Mouse (Mus musculus) intestine, postnatal 0 days (tissue): Measurements from ENCODE around the gene Hspa8. TPM values are rescaled to one million over a fixed set of nuclear protein-coding genes. Genes with fewer than 3 reads are reported as not detected.

ENCODE experiments used
- ATAC-seq: fragments of 200-750 bp; cut with Nextera tagmentation; 2 replicates; pipeline ENCODE4 v1.8.0; 2017; ENCODE audit warnings: mild to moderate bottlenecking, moderate TSS enrichment, moderate library complexity
- H3K27ac ChIP-seq: fragments of 300-500 bp; sonication (generic); 2 replicates; pipeline ENCODE4 v1.5.1; 2014; ENCODE audit warnings: mild to moderate bottlenecking, low read depth, low read length, moderate library complexity
- H3K27me3 ChIP-seq: fragments of 300-500 bp; sonication (generic); replicated peaks from 2 replicates; pipeline ENCODE4 v1.6.1; 2014; ENCODE audit warnings: low read length, mixed read lengths; ENCODE audit not compliant: control insufficient read depth, insufficient read depth
- H3K36me3 ChIP-seq: fragments of 300-500 bp; sonication (generic); 2 replicates; pipeline ENCODE4 v1.6.1; 2014; ENCODE audit warnings: mild to moderate bottlenecking, moderate library complexity; ENCODE audit not compliant: control insufficient read depth, insufficient read depth
- H3K4me1 ChIP-seq: fragments of 300-500 bp; sonication (generic); replicated peaks from 2 replicates; pipeline ENCODE4 v1.6.1; 2014; ENCODE audit warnings: antibody characterized with exemption, low read length, mixed read lengths; ENCODE audit not compliant: control insufficient read depth, insufficient read depth
- H3K4me2 ChIP-seq: fragments of 300-500 bp; sonication (generic); replicated peaks from 2 replicates; pipeline ENCODE4 v1.6.1; 2014; ENCODE audit warnings: low read depth, mild to moderate bottlenecking, moderate library complexity
- H3K4me3 ChIP-seq: fragments of 300-500 bp; sonication (generic); 2 replicates; pipeline ENCODE4 v1.5.1; 2014; ENCODE audit warnings: low read depth, low read length
- H3K9ac ChIP-seq: fragments of 300-500 bp; sonication (generic); 2 replicates; pipeline ENCODE4 v1.6.1; 2014; ENCODE audit warnings: mild to moderate bottlenecking, low read depth, low read length
- H3K9me3 ChIP-seq: fragments of 300-500 bp; sonication (generic); 2 replicates; pipeline ENCODE4 v1.6.1; 2016; ENCODE audit warnings: mixed run types; ENCODE audit not compliant: control insufficient read depth
- CTCF ChIP-seq: sonication (generic); IDR thresholded peaks from 2 replicates; pipeline ENCODE4 v1.5.1; 2016; ENCODE audit warnings: low read depth, mild to moderate bottlenecking, control low read depth, antibody characterized with exemption, moderate library complexity
- WGBS: fragments of 180-500 bp; shearing (Covaris S2); extraction: QIAGEN DNeasy Blood & Tissue Kit; methylation state at CpG from one replicate; pipeline ENCODE4 v1.1.7; 2014; 5-methylcytosine and 5-hydroxymethylcytosine counted together
- polyA plus RNA-seq: library from polyadenylated mRNA; unstranded; fragments of >200 nt; fragmentation: Nextera tagmentation; extraction: Ambion mirVana; gene quantifications from 2 replicates; pipeline ENCODE4 v1.2.1, GENCODE M21; 2015

The Hspa8 gene
- polyA plus RNA-seq, result 1,042 and 1,135 TPM in 2 replicates

DNA sequence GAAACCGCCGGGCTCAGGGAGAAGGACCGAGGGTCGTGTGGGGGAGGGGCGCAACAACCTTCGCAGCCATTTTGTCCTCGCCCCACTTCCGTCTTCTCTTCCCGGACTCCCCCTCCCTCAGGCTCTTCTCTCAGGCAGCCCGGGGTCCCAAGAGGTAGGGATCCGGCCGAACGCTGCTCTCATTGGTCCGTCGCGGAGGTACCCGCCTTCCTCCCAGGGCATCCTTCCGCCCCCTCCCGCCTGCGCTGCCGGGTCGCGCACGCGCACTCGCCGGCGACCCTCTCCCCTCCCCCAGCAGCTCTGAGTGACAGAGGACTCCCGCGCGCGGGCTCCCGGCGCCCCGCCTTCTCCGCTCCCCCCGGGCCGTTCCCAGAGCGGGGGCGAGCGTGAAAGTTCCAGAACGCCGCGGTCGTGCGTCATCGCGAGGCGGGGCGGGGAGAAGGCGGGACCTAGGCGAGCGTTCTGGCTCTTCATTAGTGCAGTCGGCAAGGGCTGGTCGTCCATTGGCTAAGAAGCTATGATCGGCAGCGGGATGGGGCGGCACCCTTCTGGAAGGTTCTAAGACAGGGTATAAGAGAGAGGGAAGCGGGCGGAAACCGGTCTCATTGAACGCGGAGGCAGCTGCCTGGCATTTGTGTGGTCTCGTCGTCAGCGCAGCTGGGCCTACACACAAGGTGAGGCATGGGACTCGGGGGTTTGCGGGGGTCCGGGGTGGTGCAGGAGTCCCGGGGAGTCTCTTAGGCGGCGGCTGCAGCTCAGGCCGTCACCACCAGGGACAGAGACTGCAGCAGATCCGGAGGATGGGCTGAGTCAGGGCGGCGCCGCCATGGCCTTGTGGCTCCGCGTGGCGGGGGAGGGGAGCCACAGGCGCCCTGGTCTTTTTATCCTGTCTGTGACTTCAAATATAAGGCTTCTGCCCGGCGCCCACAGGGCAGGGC lies at the start of gene Hspa8:
Gene Hspa8 (plus strand): TSS at position 310 of the 938 bp plus-strand sequence.
- 1% methylated on average over 79 of the region's 83 CpGs for WGBS
- peak; percentile 58 for TF ChIP-seq CTCF
- Histone ChIP-seq H3K4me3 (peak within 1 kb of the TSS; percentile 72), H3K4me2 (peak within 1 kb of the TSS; percentile 80), H3K9me3 (no peaks in the 10 kb centered on the region), H3K27ac (peak within 1 kb of the TSS; percentile 99), H3K36me3 (peaks cover 26% of the 10 kb centered on the region), H3K27me3 (no peaks in the 10 kb centered on the region), H3K9ac (peak within 1 kb of the TSS; percentile 95), H3K4me1 (peaks cover 8% of the 10 kb centered on the region; the same call in 1 of the 2 replicates)
- peak; percentile 95 for ATAC-seq

DNA sequence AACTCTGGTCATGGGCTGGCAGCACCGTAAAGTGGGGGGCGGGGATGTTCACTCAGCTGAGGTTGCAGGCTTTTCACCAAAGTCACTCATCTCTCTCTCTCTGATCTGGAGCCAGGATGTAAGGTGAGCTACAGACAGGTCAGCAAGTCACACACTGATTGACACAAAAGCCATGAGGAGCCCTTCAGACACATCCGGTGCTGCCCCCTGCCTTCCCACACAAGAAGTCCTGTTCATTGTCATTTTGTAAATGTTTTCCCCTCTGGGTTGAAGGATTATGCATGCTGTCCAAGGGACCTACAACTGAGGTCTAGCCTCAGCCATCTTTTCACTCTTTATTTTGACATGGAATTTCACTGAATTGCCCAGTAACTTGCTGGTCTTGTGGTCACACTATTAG lies 49.0 kb upstream of the Hspa8 start:
- peak; percentile 56 for TF ChIP-seq CTCF
- no peaks in the 10 kb centered on the region for H3K27me3 ChIP-seq
- no peak for ATAC-seq

DNA sequence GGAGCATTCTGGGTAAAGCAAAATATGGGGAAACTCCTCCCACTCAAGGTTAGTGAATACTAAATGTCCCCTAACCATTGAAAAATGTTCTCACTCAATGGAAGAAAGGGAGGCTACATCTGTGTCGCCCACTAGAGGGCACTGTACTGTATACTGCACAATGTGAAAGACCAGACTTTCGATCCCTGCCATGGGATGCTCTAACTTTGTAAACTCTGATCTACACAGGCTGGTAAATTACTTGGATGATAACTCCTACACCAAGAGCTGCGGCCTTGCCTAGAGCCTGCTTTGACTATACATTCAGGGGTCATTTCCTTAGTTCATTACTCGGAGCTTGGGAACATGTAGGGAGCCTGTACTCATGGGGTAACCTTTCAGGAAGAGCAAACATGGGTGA lies 44.4 kb upstream of the Hspa8 start:
- peaks cover 8% of the 10 kb centered on the region for H3K4me1 ChIP-seq
- H3K27ac ChIP-seq, result no peak overlapping the region
- H3K27me3 ChIP-seq, result no peaks in the 10 kb centered on the region
- peak overlapping the region; percentile 22; the same call in 1 of the 2 replicates for H3K9ac ChIP-seq
- ATAC-seq, result 0 out of 2 replicates have a peak, but pooled peaks have one; percentile 35
- 21% methylated on average over 4 of the region's 4 CpGs for WGBS
- peak; percentile 89 for TF ChIP-seq CTCF
- 0 out of 2 replicates have a peak overlapping the region, but pooled peaks have one; percentile 1 for H3K4me3 ChIP-seq
- H3K9me3 ChIP-seq, result no peaks in the 10 kb centered on the region
- H3K36me3 ChIP-seq, result no peaks in the 10 kb centered on the region; the same call in 1 of the 2 replicates
- peak overlapping the region; percentile 61 for H3K4me2 ChIP-seq

More for the DNA sequence above, 49.0 kb upstream of the Hspa8 start:
- Histone ChIP-seq H3K27ac (no peak overlapping the region), H3K36me3 (no peaks in the 10 kb centered on the region), H3K4me3 (no peak overlapping the region), H3K4me1 (0 out of 2 replicates have a peak, but pooled peaks cover 3% of the 10 kb centered on the region), H3K9me3 (no peaks in the 10 kb centered on the region), H3K9ac (no peak overlapping the region), H3K4me2 (no peak overlapping the region)
- 64% methylated on average over 3 of the region's 3 CpGs for WGBS

DNA sequence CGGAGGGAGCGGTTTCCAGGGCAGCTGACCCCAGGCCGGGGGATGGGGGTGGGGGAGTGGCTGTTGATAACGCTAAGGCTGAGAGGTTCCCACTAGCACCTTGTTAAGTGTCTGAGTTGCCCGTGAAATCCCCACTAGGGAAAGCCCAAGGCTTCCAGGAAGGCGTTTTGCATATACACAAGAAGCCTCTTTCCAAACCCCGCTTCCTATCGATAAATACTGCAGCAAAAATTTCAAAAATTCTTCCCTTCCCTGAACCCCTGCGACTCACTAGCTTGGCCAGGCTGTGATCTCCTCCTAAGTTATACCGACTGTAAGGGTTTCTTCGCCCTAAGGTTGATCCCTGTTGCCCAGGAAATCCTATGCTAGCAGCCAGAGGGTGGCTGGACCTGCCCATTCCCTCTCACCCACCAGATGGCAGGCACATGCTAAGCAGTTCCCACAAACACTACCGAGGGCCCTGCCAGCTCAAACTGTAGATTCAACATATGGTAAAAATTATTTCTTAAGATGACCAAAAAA lies 43.6 kb upstream of the Hspa8 start:
- Histone ChIP-seq H3K4me1 (peaks cover 8% of the 10 kb centered on the region), H3K27ac (no peak overlapping the region), H3K27me3 (no peaks in the 10 kb centered on the region), H3K9me3 (no peaks in the 10 kb centered on the region), H3K4me3 (peak overlapping the region; percentile 19; the same call in 1 of the 2 replicates), H3K36me3 (no peaks in the 10 kb centered on the region; the same call in 1 of the 2 replicates), H3K4me2 (peak overlapping the region; percentile 61), H3K9ac (no peak overlapping the region)
- WGBS, result 13% methylated on average over 12 of the region's 12 CpGs
- TF ChIP-seq CTCF, result peak; percentile 76
- ATAC-seq, result peak; percentile 79

DNA sequence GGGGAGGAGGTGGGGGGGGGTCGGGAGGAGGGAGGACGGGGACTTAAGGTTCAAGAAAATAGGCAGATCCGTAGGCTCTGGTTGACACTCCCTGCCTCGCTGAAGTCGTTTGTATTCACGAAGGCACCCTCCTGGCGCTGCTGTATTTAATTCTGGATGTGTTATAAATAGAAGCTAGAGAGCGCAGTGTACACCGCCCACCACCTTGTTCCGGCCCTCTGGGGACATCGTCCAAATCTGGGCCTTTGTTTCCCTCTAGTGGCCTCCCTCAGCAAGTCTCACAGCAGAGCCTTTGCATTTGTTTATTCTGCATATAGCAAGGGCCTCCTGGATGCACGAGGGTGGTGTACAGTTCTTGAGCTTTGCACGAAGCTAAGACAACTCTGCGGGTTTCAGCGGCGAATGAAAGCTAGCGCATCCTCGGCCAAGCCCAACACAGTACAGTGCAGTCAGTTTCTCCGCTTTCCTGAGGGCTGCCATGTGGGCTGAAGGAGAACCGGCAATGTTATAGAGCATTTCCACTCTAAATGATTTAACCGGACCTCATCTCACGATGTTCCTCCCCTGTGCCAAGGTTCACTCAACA lies 43.0 kb upstream of the Hspa8 start:
- Histone ChIP-seq H3K9ac (no peak overlapping the region), H3K4me2 (peak overlapping the region; percentile 61), H3K27ac (peak overlapping the region; percentile 22), H3K36me3 (no peaks in the 10 kb centered on the region; the same call in 1 of the 2 replicates), H3K4me1 (peaks cover 8% of the 10 kb centered on the region), H3K27me3 (no peaks in the 10 kb centered on the region), H3K4me3 (peak overlapping the region; percentile 19; the same call in 1 of the 2 replicates), H3K9me3 (no peaks in the 10 kb centered on the region)
- 8% methylated on average over 22 of the region's 22 CpGs for WGBS
- TF ChIP-seq CTCF, result peak; percentile 83
- peak; percentile 90 for ATAC-seq

DNA sequence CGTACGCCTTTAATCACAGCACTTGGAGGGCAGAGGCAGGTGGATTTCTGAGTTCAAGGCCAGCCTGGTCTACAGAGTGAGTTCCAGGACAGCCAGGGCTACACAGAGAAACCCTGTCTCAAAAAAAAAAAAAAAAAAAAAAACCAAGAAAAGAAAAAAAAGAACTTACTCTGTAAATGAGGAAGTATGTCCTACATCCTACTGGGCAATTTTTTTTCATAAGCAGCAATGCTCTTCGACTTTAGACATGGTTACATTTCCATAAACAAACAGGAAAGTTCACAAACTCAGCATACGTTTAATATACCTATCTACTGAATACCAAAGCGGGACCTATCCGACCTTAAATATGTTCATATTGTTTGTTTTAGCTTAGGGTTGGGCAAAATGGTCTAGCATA lies 38.4 kb upstream of the Hspa8 start:
- Histone ChIP-seq H3K36me3 (peaks cover 6% of the 10 kb centered on the region; the same call in 1 of the 2 replicates), H3K27ac (no peak overlapping the region), H3K4me3 (no peak overlapping the region), H3K4me2 (no peak overlapping the region), H3K9ac (no peak overlapping the region), H3K9me3 (no peaks in the 10 kb centered on the region), H3K4me1 (no peaks in the 10 kb centered on the region), H3K27me3 (no peaks in the 10 kb centered on the region)
- 83% methylated on average over 6 of the region's 6 CpGs for WGBS
- ATAC-seq, result no peak
- no peak for TF ChIP-seq CTCF
